Comparison of ENCODE assay signal across 8 mouse cellular contexts in genomic region chr11:78360125-78360788, GRCm38 (mm10). TPM values are rescaled to one million over a fixed set of nuclear protein-coding genes. Genes with fewer than 3 reads are reported as not detected.
DNase-seq lines count a peak whose midpoint lies in the region; ATAC-seq and TF ChIP-seq lines count a peak whose summit lies in the region.

No protein-coding gene starts in this region.

- peak; percentile 81 to 92 (median 89) for TF ChIP-seq CTCF in MEL (IDR thresholded peaks at IDR 0.05 in 2 of 3, conservative IDR thresholded peaks at IDR 0.05 in 1 of 3; ENCODE audit: control insufficient read depth in 1 of 3, insufficient read depth in 1 of 3, low read depth in 2 of 3, low read length in 3 of 3, poor library complexity in 1 of 3, severe bottlenecking in 1 of 3)

- H3K4me1 ChIP-seq in MEL (ENCODE audit: control insufficient read depth in 1 of 2, insufficient read depth in 2 of 2, low read length in 2 of 2) = peaks cover 0 to 10% of the 10 kb centered on the region in 2 experiments; a peak in 2 of 4 replicates
- H3K4me1 ChIP-seq in forebrain, embryonic 11.5 days (replicated peaks; ENCODE audit: control insufficient read depth, insufficient read depth, low read length) = no peaks in the 10 kb centered on the region
- H3K4me1 ChIP-seq in hindbrain, embryonic 10.5 days (replicated peaks) = peaks cover 27% of the 10 kb centered on the region

- no peak for TF ChIP-seq EP300 in MEL (IDR thresholded peaks at IDR 0.05; ENCODE audit: low read depth in 1 of 2, low read length in 2 of 2)

- DNase-seq in MEL (ENCODE audit: low read depth, low spot score) = peak; percentile 94
- DNase-seq in c-Kit-positive CD71-positive TER-119-negative erythroid progenitor cells, embryonic 14.5 days (ENCODE audit: low read depth) = peak; percentile 80
- DNase-seq in forebrain, embryonic 11.5 days (ENCODE audit: low spot score) = peak; percentile 84
- peak; percentile 76 for DNase-seq in hindbrain, embryonic 10.5 days (ENCODE audit: low spot score)
- peak; percentile 68 to 79 for DNase-seq in layer of hippocampus, postnatal 14 days (ENCODE audit: low spot score in 2 of 2)
- peak; percentile 92 for DNase-seq in lung, postnatal 36 days
- peak; percentile 77 to 78 for DNase-seq in right cerebral cortex, adult 2 months (ENCODE audit: low spot score in 2 of 2)
- peak; percentile 69 to 78 for DNase-seq in urinary bladder, postnatal 36 days (ENCODE audit: low spot score in 2 of 2)

- H3K27me3 ChIP-seq in MEL (ENCODE audit: control insufficient read depth in 1 of 2, insufficient read depth in 2 of 2, low read length in 2 of 2) = peaks cover 0 to 2% of the 10 kb centered on the region in 2 experiments; a peak in 2 of 4 replicates
- H3K27me3 ChIP-seq in forebrain, embryonic 11.5 days (ENCODE audit: control insufficient read depth, insufficient read depth, low read length) = no peaks in the 10 kb centered on the region
- peaks cover 11% of the 10 kb centered on the region; the same call in 1 of the 2 replicates for H3K27me3 ChIP-seq in hindbrain, embryonic 10.5 days (ENCODE audit: insufficient read depth, poor library complexity, severe bottlenecking)

- ATAC-seq in forebrain, embryonic 11.5 days (replicated peaks; ENCODE audit: low FRiP score) = peak; percentile 60; the same call in 1 of the 2 replicates

- H3K9me3 ChIP-seq in MEL (replicated peaks; ENCODE audit: insufficient read depth, low read length) = no peaks in the 10 kb centered on the region
- no peaks in the 10 kb centered on the region for H3K9me3 ChIP-seq in forebrain, embryonic 11.5 days (ENCODE audit: control insufficient read depth, low read length)
- H3K9me3 ChIP-seq in hindbrain, embryonic 10.5 days = no peaks in the 10 kb centered on the region

- H3K9ac ChIP-seq in MEL (ENCODE audit: control insufficient read depth, low read depth, low read length, poor library complexity, severe bottlenecking) = peak overlapping the region; percentile 56
- H3K9ac ChIP-seq in forebrain, embryonic 11.5 days (ENCODE audit: low read length) = no peak overlapping the region

- WGBS in forebrain, embryonic 11.5 days = 12% methylated on average over 13 of the region's 13 CpGs
- WGBS in hindbrain, embryonic 10.5 days = 12% methylated on average over 13 of the region's 13 CpGs

- H3K4me3 ChIP-seq in MEL (ENCODE audit: control insufficient read depth in 1 of 2, insufficient read depth in 1 of 2, low read depth in 2 of 2, low read length in 2 of 2) = peak overlapping the region; percentile 64 to 73
- H3K4me3 ChIP-seq in forebrain, embryonic 11.5 days (ENCODE audit: low read depth, low read length) = peak overlapping the region; percentile 17
- H3K4me3 ChIP-seq in hindbrain, embryonic 10.5 days = peak overlapping the region; percentile 45

- TF ChIP-seq POLR2A in MEL (IDR thresholded peaks at IDR 0.05; ENCODE audit: control insufficient read depth in 1 of 2, insufficient read depth in 1 of 2, low read depth in 1 of 2, low read length in 2 of 2, poor library complexity in 1 of 2) = peak in 1 of 2 experiments; percentile 52; a peak in 2 of 4 replicates

- H3K79me2 ChIP-seq in MEL (ENCODE audit: control insufficient read depth, insufficient read depth, low read length, poor library complexity) = no peaks in the 10 kb centered on the region

- H3K36me3 ChIP-seq in MEL (ENCODE audit: control insufficient read depth in 1 of 2, insufficient read depth in 2 of 2, low read length in 2 of 2) = no peaks in the 10 kb centered on the region; a peak in 1 of 4 replicates
- H3K36me3 ChIP-seq in forebrain, embryonic 11.5 days (ENCODE audit: control insufficient read depth, insufficient read depth, low read length) = no peaks in the 10 kb centered on the region
- no peaks in the 10 kb centered on the region for H3K36me3 ChIP-seq in hindbrain, embryonic 10.5 days

- no peak overlapping the region for H3K27ac ChIP-seq in MEL (ENCODE audit: control insufficient read depth, low read depth, low read length)
- H3K27ac ChIP-seq in forebrain, embryonic 11.5 days (ENCODE audit: low read depth, low read length) = no peak overlapping the region
- peak overlapping the region; percentile 35; the same call in 1 of the 2 replicates for H3K27ac ChIP-seq in hindbrain, embryonic 10.5 days

- peak; percentile 79 for TF ChIP-seq RAD21 in MEL (IDR thresholded peaks at IDR 0.05; ENCODE audit: low read depth, low read length)

- H3K4me2 ChIP-seq in forebrain, embryonic 11.5 days (ENCODE audit: low read depth, low read length, severe bottlenecking) = peak overlapping the region; percentile 19; the same call in 1 of the 2 replicates

TF ChIP-seq in MEL, 35 proteins besides CTCF, POLR2A, EP300 and RAD21:
- TF ChIP-seq NELFE (IDR thresholded peaks at IDR 0.05; ENCODE audit: low read depth, low read length) (peak; percentile 51), ZMIZ1 (IDR thresholded peaks at IDR 0.05; ENCODE audit: low read depth, low read length) (0 out of 2 replicates have a peak, but pooled peaks have one; percentile 45), TCF12 (IDR thresholded peaks at IDR 0.05; ENCODE audit: low read depth, low read length) (peak; percentile 1; the same call in 1 of the 2 replicates), ELF1 (IDR thresholded peaks at IDR 0.05; ENCODE audit: low read depth, low read length) (peak; percentile 55), SIN3A (IDR thresholded peaks at IDR 0.05; ENCODE audit: low read length) (peak; percentile 27), ZNF384 (IDR thresholded peaks at IDR 0.05; ENCODE audit: low read depth, low read length) (no peak), NRF1 (IDR thresholded peaks at IDR 0.05; ENCODE audit: insufficient read depth, low read depth, low read length, poor library complexity, severe bottlenecking) (0 out of 2 replicates have a peak, but pooled peaks have one; percentile 6), SMC3 (IDR thresholded peaks at IDR 0.05; ENCODE audit: low read depth, low read length) (peak; percentile 82), ZKSCAN1 (IDR thresholded peaks at IDR 0.05; ENCODE audit: low read depth, low read length) (no peak), RCOR1 (IDR thresholded peaks at IDR 0.05; ENCODE audit: low read depth, low read length) (no peak), MEF2A (IDR thresholded peaks at IDR 0.05; ENCODE audit: extremely low read depth, insufficient replicate concordance, low read depth, low read length, poor library complexity, severe bottlenecking) (no peak), CHD2 (IDR thresholded peaks at IDR 0.05; ENCODE audit: low read length) (no peak), KAT2A (conservative IDR thresholded peaks at IDR 0.05; ENCODE audit: low read depth, low read length) (no peak), ZC3H11A (IDR thresholded peaks at IDR 0.05; ENCODE audit: low read depth, low read length) (peak; percentile 49), HCFC1 (IDR thresholded peaks at IDR 0.05; ENCODE audit: low read depth, low read length) (peak; percentile 54; the same call in 1 of the 2 replicates), MYC (IDR thresholded peaks at IDR 0.05; ENCODE audit: low read depth, low read length) (no peak), MAZ (IDR thresholded peaks at IDR 0.05; ENCODE audit: low read depth, low read length) (peak; percentile 46; the same call in 1 of the 2 replicates)

RNA-seq across cellular contexts. Expression of gene Unc119, which starts 17.0 kb away (rescaled TPM):
- 61.7 and 63.0 TPM in 2 replicates for total RNA-seq in MEL (2012; rRNA removed)
- 100 to 1,000 TPM in 1 of 2 experiments, not detected in 1; 140 TPM for polyA plus RNA-seq in MEL (2012; ENCODE audit: insufficient read depth in 1 of 2, insufficient read length in 2 of 2, low read depth in 1 of 2, low replicate concordance in 2 of 2, missing spikeins in 1 of 2)
- polyA plus RNA-seq in forebrain, embryonic 11.5 days (2014; fragmentation: Nextera tagmentation; extraction: Ambion mirVana) = 73.2 and 77.4 TPM in 2 replicates
- 59.1 and 76.7 TPM in 2 replicates for polyA plus RNA-seq in hindbrain, embryonic 10.5 days (2016; fragmentation: Nextera tagmentation; extraction: Ambion mirVana)
- total RNA-seq in layer of hippocampus, postnatal 14 days (2021) = 10 to 100 TPM; 27.6 to 32.2 TPM

RNA-seq across cellular contexts. Expression of gene Foxn1, which starts 26.1 kb away (rescaled TPM):
- not detected in 2 replicates for total RNA-seq in MEL (2012; rRNA removed)
- polyA plus RNA-seq in MEL (2012; ENCODE audit: insufficient read depth in 1 of 2, insufficient read length in 2 of 2, low read depth in 1 of 2, low replicate concordance in 2 of 2, missing spikeins in 1 of 2) = not detected
- polyA plus RNA-seq in forebrain, embryonic 11.5 days (2014; fragmentation: Nextera tagmentation; extraction: Ambion mirVana) = not detected in 2 replicates
- not detected in 2 replicates for polyA plus RNA-seq in hindbrain, embryonic 10.5 days (2016; fragmentation: Nextera tagmentation; extraction: Ambion mirVana)
- total RNA-seq in layer of hippocampus, postnatal 14 days (2021) = not detected

RNA-seq across cellular contexts. Expression of gene Pigs, which starts 32.0 kb away (rescaled TPM):
- total RNA-seq in MEL (2012; rRNA removed) = 27.6 and 28.5 TPM in 2 replicates
- 10 to 100 TPM; 51.2 to 97.1 TPM for polyA plus RNA-seq in MEL (2012; ENCODE audit: insufficient read depth in 1 of 2, insufficient read length in 2 of 2, low read depth in 1 of 2, low replicate concordance in 2 of 2, missing spikeins in 1 of 2)
- 69.6 and 70.3 TPM in 2 replicates for polyA plus RNA-seq in forebrain, embryonic 11.5 days (2014; fragmentation: Nextera tagmentation; extraction: Ambion mirVana)
- 74.6 and 82.9 TPM in 2 replicates for polyA plus RNA-seq in hindbrain, embryonic 10.5 days (2016; fragmentation: Nextera tagmentation; extraction: Ambion mirVana)
- 10 to 100 TPM; 70.8 to 76.7 TPM for total RNA-seq in layer of hippocampus, postnatal 14 days (2021)

RNA-seq across cellular contexts. Expression of gene Aldoc, which starts 37.5 kb away (rescaled TPM):
- total RNA-seq in MEL (2012; rRNA removed) = 3.0 and 4.0 TPM in 2 replicates
- 1 to 10 TPM in 1 of 2 experiments, not detected in 1; 8.1 TPM for polyA plus RNA-seq in MEL (2012; ENCODE audit: insufficient read depth in 1 of 2, insufficient read length in 2 of 2, low read depth in 1 of 2, low replicate concordance in 2 of 2, missing spikeins in 1 of 2)
- polyA plus RNA-seq in forebrain, embryonic 11.5 days (2014; fragmentation: Nextera tagmentation; extraction: Ambion mirVana) = 3.3 and 7.4 TPM in 2 replicates
- 2.5 and 3.1 TPM in 2 replicates for polyA plus RNA-seq in hindbrain, embryonic 10.5 days (2016; fragmentation: Nextera tagmentation; extraction: Ambion mirVana)
- total RNA-seq in layer of hippocampus, postnatal 14 days (2021) = 100 to 1,000 TPM; 663 to 756 TPM

RNA-seq across cellular contexts. Expression of gene Spag5, which starts 58.9 kb away (rescaled TPM):
- 40.1 and 50.9 TPM in 2 replicates for total RNA-seq in MEL (2012; rRNA removed)
- polyA plus RNA-seq in MEL (2012; ENCODE audit: insufficient read depth in 1 of 2, insufficient read length in 2 of 2, low read depth in 1 of 2, low replicate concordance in 2 of 2, missing spikeins in 1 of 2) = 100 to 1,000 TPM in 1 of 2 experiments, 10 to 100 TPM in 1; 77.5 to 274 TPM
- polyA plus RNA-seq in forebrain, embryonic 11.5 days (2014; fragmentation: Nextera tagmentation; extraction: Ambion mirVana) = 75.5 and 76.1 TPM in 2 replicates
- 53.2 and 62.7 TPM in 2 replicates for polyA plus RNA-seq in hindbrain, embryonic 10.5 days (2016; fragmentation: Nextera tagmentation; extraction: Ambion mirVana)
- 1 to 10 TPM; 5.0 to 6.6 TPM for total RNA-seq in layer of hippocampus, postnatal 14 days (2021)

Comparison
In these comparisons a context has a peak if more than half of its experiments do, and no peak if none do; other contexts are left out.
1. H3K4me3 ChIP-seq: peak in every context shown above with its lines; median percentile 68 in MEL; 45 in hindbrain, embryonic 10.5 days; 17 in forebrain, embryonic 11.5 days.